Mouse (Mus musculus) layer of hippocampus, adult 2 months (tissue): ENCODE results near the gene Gm9573. TPM values are rescaled to one million over a fixed set of nuclear protein-coding genes. Genes with fewer than 3 reads are reported as not detected.

Experiments
- DNase-seq, 2 experiments: peaks; one replicate each; pipeline ENCODE4 v3.0.0; 2022; ENCODE audit warnings: low spot score in 2 of 2
- H3K27ac ChIP-seq: fragments of 200-600 bp; 2 replicates; pipeline ENCODE4 v1.8.1; 2022
- H3K4me3 ChIP-seq: fragments of 200-600 bp; 2 replicates; pipeline ENCODE4 v1.8.1; 2022; ENCODE audit warnings: mild to moderate bottlenecking
- CTCF ChIP-seq: fragments of 200-600 bp; conservative IDR thresholded peaks from 2 replicates; pipeline ENCODE4 v1.8.1; 2022; ENCODE audit warnings: antibody characterized with exemption, mild to moderate bottlenecking, moderate library complexity
- long read RNA-seq, 2 experiments: library from polyadenylated mRNA; stranded (forward); transcript quantifications; one replicate each; pipeline ENCODE4 v2.0.0; 2021; ENCODE audit warnings: borderline mapping rate in 2 of 2
- total RNA-seq, 2 experiments: library from RNA; stranded (reverse); gene quantifications; 2 replicates each; pipeline ENCODE4 v1.2.3; 2021

Gene Gm9573
- not detected for total RNA-seq
- long read RNA-seq, experiment 1, partial matches to known transcripts, result 0 of 7 reads
- long read RNA-seq, experiment 1, other reads (novel, unspliced or antisense), result 7 of 7 reads
- long read RNA-seq, experiment 2, partial matches to known transcripts, result 0 of 1 reads
- long read RNA-seq, experiment 2, other reads (novel, unspliced or antisense), result 1 of 1 reads

GRCm38 (mm10) chr17:35626537-35626936, at the start of gene Gm9573:
Gene Gm9573, minus strand, starts transcription at chr17:35626637.
- Histone ChIP-seq H3K27ac (no peak within 1 kb of the TSS), H3K4me3 (no peak within 1 kb of the TSS)
- DNase-seq, result no peak
- no peak for TF ChIP-seq CTCF

GRCm38 (mm10) chr17:35673416-35674035, 47.1 kb upstream of the Gm9573 start, which contains the start of gene Gtf2h4:
Gene Gtf2h4, minus strand, starts transcription at chr17:35673739.
- peak within 1 kb of the TSS; percentile 87 for H3K27ac ChIP-seq
- DNase-seq, result peak; percentile 91 to 96
- peak; percentile 36 for TF ChIP-seq CTCF
- H3K4me3 ChIP-seq, result peak within 1 kb of the TSS; percentile 73

- Histone ChIP-seq H3K4me3 (no peak overlapping the region), H3K27ac (no peak overlapping the region)
- no peak for DNase-seq
- no peak for TF ChIP-seq CTCF
These were observed 46.1 kb upstream of the Gm9573 start for GRCm38 (mm10) chr17:35672527-35672926.

- no peak overlapping the region for H3K4me3 ChIP-seq
- no peak for DNase-seq
- H3K27ac ChIP-seq, result no peak overlapping the region
- TF ChIP-seq CTCF, result no peak
These were observed 45.4 kb upstream of the Gm9573 start for GRCm38 (mm10) chr17:35671846-35672245.

- no peak for TF ChIP-seq CTCF
- Histone ChIP-seq H3K27ac (no peak overlapping the region), H3K4me3 (no peak overlapping the region)
- DNase-seq, result no peak
These were observed 43.3 kb upstream of the Gm9573 start for GRCm38 (mm10) chr17:35669731-35670130.

- peak within 1 kb of the TSS; percentile 95 for H3K27ac ChIP-seq
- peak within 1 kb of the TSS; percentile 95 for H3K4me3 ChIP-seq
- DNase-seq, result peak; percentile 94 to 97
- TF ChIP-seq CTCF, result peak; percentile 45; the same call in 1 of the 2 replicates
These were observed 41.1 kb upstream of the Gm9573 start, which contains the start of gene Vars2 for GRCm38 (mm10) chr17:35667334-35668065. Gene Vars2, minus strand, starts transcription at chr17:35667592.

- DNase-seq, result no peak
- no peak for TF ChIP-seq CTCF
- H3K27ac ChIP-seq, result peak overlapping the region; percentile 95
These were observed 40.4 kb upstream of the Gm9573 start for GRCm38 (mm10) chr17:35666851-35667256.

GRCm38 (mm10) chr17:35665957-35666515, 39.6 kb upstream of the Gm9573 start:
- no peak overlapping the region for H3K4me3 ChIP-seq
- no peak for DNase-seq
- peak; percentile 68 for TF ChIP-seq CTCF
- H3K27ac ChIP-seq, result no peak overlapping the region

More at GRCm38 (mm10) chr17:35666851-35667256, 40.4 kb upstream of the Gm9573 start:
- H3K4me3 ChIP-seq, result peak overlapping the region; percentile 95

- no peak for DNase-seq
- no peak overlapping the region for H3K27ac ChIP-seq
- TF ChIP-seq CTCF, result no peak
These were observed 26.6 kb upstream of the Gm9573 start for GRCm38 (mm10) chr17:35653086-35653485.

GRCm38 (mm10) chr17:35649429-35649828, 23.0 kb upstream of the Gm9573 start:
- Histone ChIP-seq H3K4me3 (no peak overlapping the region), H3K27ac (no peak overlapping the region)
- no peak for DNase-seq
- no peak for TF ChIP-seq CTCF

More at GRCm38 (mm10) chr17:35653086-35653485, 26.6 kb upstream of the Gm9573 start:
- H3K4me3 ChIP-seq, result no peak overlapping the region

- no peak for TF ChIP-seq CTCF
- no peak within 1 kb of the TSS for H3K4me3 ChIP-seq
- DNase-seq, result no peak
- no peak within 1 kb of the TSS for H3K27ac ChIP-seq
These were observed 17.3 kb upstream of the Gm9573 start, which contains the start of gene Mucl3 for GRCm38 (mm10) chr17:35643609-35644236. Gene Mucl3, minus strand, starts transcription at chr17:35643695.

- no peak for DNase-seq
- Histone ChIP-seq H3K27ac (no peak overlapping the region), H3K4me3 (no peak overlapping the region)
- no peak for TF ChIP-seq CTCF
These were observed 12.9 kb upstream of the Gm9573 start for GRCm38 (mm10) chr17:35639352-35639751.
